Mouse (Mus musculus) spleen, postnatal 14 days (tissue): ENCODE data around the gene Zcchc8.

Source experiments
- DNase-seq, 2 experiments: peaks; one replicate each; pipeline ENCODE4 v3.0.0; 2021 to 2022; ENCODE audit warnings: low spot score in 2 of 2

Zcchc8 gene

GRCm38 (mm10) chr5:123683377-123684220 lies 37.3 kb downstream of the Zcchc8 start:
- DNase-seq = peak; percentile 17 to 36

GRCm38 (mm10) chr5:123683043-123683376 lies 37.9 kb downstream of the Zcchc8 start:
- DNase-seq = no peak

- no peak for DNase-seq
These were observed 38.5 kb downstream of the Zcchc8 start for GRCm38 (mm10) chr5:123682372-123682771.

GRCm38 (mm10) chr5:123679546-123680263 lies 41.2 kb downstream of the Zcchc8 start:
- DNase-seq = no peak

GRCm38 (mm10) chr5:123679106-123679505 lies 41.8 kb downstream of the Zcchc8 start:
- DNase-seq = no peak

GRCm38 (mm10) chr5:123675717-123676116 lies 45.2 kb downstream of the Zcchc8 start:
- DNase-seq = no peak

- no peak for DNase-seq
These were observed 45.7 kb downstream of the Zcchc8 start for GRCm38 (mm10) chr5:123675221-123675620.

GRCm38 (mm10) chr5:123671473-123671820 lies 49.5 kb downstream of the Zcchc8 start:
- DNase-seq = no peak

- no peak for DNase-seq
These were observed 50.0 kb downstream of the Zcchc8 start for GRCm38 (mm10) chr5:123670800-123671472.

- no peak for DNase-seq
These were observed 50.7 kb downstream of the Zcchc8 start for GRCm38 (mm10) chr5:123669991-123670799.

GRCm38 (mm10) chr5:123667915-123668314 lies 53.0 kb downstream of the Zcchc8 start:
- no peak for DNase-seq

- no peak for DNase-seq
These were observed 54.9 kb downstream of the Zcchc8 start for GRCm38 (mm10) chr5:123665956-123666355.

- DNase-seq = no peak
These were observed 56.6 kb downstream of the Zcchc8 start for GRCm38 (mm10) chr5:123664329-123664728.

- no peak for DNase-seq
These were observed 58.8 kb downstream of the Zcchc8 start for GRCm38 (mm10) chr5:123662059-123662458.

GRCm38 (mm10) chr5:123661602-123662001 lies 59.3 kb downstream of the Zcchc8 start:
- DNase-seq = no peak

- no peak for DNase-seq
These were observed 63.2 kb downstream of the Zcchc8 start for GRCm38 (mm10) chr5:123657651-123658050.

- no peak for DNase-seq
These were observed 66.0 kb downstream of the Zcchc8 start for GRCm38 (mm10) chr5:123654937-123655336.

GRCm38 (mm10) chr5:123653287-123653801 lies 67.6 kb downstream of the Zcchc8 start:
- no peak for DNase-seq

GRCm38 (mm10) chr5:123650825-123651224 lies 70.1 kb downstream of the Zcchc8 start:
- no peak for DNase-seq
